In the genomic region with DNA sequence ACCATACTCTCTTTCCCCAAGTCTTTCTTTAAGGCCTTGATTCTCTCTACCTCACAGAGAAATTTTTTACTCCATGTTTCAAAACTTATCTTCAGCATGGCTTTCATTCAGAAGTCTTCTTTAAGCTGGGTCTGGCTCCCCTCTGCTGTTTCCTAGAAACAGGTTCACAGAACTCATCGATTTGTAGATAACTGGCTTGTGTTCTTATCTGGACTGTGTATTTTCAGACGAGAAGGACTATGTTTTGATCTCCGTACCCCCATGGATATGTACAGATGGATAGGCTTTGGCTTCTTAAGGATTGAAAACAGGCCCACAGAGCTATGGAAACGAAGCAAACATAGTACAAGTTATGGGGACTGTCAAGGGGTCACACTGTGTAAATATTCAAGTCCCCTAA, we compare ENCODE assay signal across 17 mouse cellular contexts.
"Had no signal": no experiment of that assay in that cellular context is flagged by ENCODE, and none has a peak within 500 bp of the region (broad histone marks: within the 10 kb centered on the region; RNA-seq: fewer than 3 reads in every experiment).

No protein-coding gene starts in this region.

- ATAC-seq: midbrain, embryonic 16.5 days had no signal

- H3K4me3 ChIP-seq: midbrain, embryonic 10.5 days; midbrain, embryonic 12.5 days; myocyte; neural tube, embryonic 13.5 days; neural tube, embryonic 15.5 days had no signal

- H3K36me3 ChIP-seq: midbrain, embryonic 10.5 days; midbrain, embryonic 12.5 days; neural tube, embryonic 13.5 days; neural tube, embryonic 15.5 days had no signal

- H3K4me2 ChIP-seq: lung, embryonic 14.5 days; midbrain, embryonic 12.5 days; neural tube, embryonic 13.5 days; neural tube, embryonic 15.5 days had no signal

- H3K27me3 ChIP-seq: midbrain, embryonic 12.5 days; neural tube, embryonic 13.5 days; neural tube, embryonic 15.5 days had no signal

- H3K27ac ChIP-seq: midbrain, embryonic 10.5 days; midbrain, embryonic 12.5 days; neural tube, embryonic 13.5 days; neural tube, embryonic 15.5 days had no signal

- DNase-seq: lung, embryonic 14.5 days; lung, postnatal 4 days; midbrain, embryonic 14.5 days; retina, postnatal 1 day; right cerebral cortex, adult 18-20 months; right cerebral cortex, postnatal 25 days; right cerebral cortex, postnatal 4 days; spleen, adult 18-20 months; thymus, adult 18-20 months; thymus, postnatal 14 days; thymus, postnatal 36 days had no signal

- H3K4me1 ChIP-seq: midbrain, embryonic 10.5 days; midbrain, embryonic 12.5 days; neural tube, embryonic 13.5 days; neural tube, embryonic 15.5 days had no signal

- H3K9me3 ChIP-seq: midbrain, embryonic 10.5 days; midbrain, embryonic 12.5 days; neural tube, embryonic 13.5 days; neural tube, embryonic 15.5 days had no signal

- H3K9ac ChIP-seq: lung, embryonic 14.5 days; midbrain, embryonic 12.5 days; neural tube, embryonic 13.5 days; neural tube, embryonic 15.5 days had no signal
